Mouse (Mus musculus) spleen, postnatal 0 days (tissue): ENCODE results near the gene Gm10668. TPM values are rescaled to one million over a fixed set of nuclear protein-coding genes. Genes with fewer than 3 reads are reported as not detected.

Experiments
- polyA plus RNA-seq: library from polyadenylated mRNA; unstranded; fragments of >200 nt; fragmentation: Nextera tagmentation; extraction: Ambion mirVana; gene quantifications from 2 replicates; pipeline ENCODE4 v1.2.1, GENCODE M21; 2015

Gene Gm10668
- not detected in 2 replicates for polyA plus RNA-seq

GRCm38 (mm10) chr7:20730524-20730923, at the start of gene Gm10668:
TSS of gene Gm10668 (minus strand) at chr7:20730624.

GRCm38 (mm10) chr7:20770885-20771284, 40.5 kb upstream of the Gm10668 start, which contains the start of gene Vmn1r112:
TSS of gene Vmn1r112 (plus strand) at chr7:20771185.

GRCm38 (mm10) chr7:20703116-20703515, 27.3 kb downstream of the Gm10668 start, which contains the start of gene Vmn1r111:
TSS of gene Vmn1r111 (minus strand) at chr7:20703216.

Other genes starting within 250 kb of the Gm10668 start
- not detected in 2 replicates for gene Vmn1r103, start 220.1 kb downstream of the Gm10668 start, polyA plus RNA-seq
- gene Vmn1r104, start 196.8 kb downstream of the Gm10668 start, polyA plus RNA-seq, result not detected in 2 replicates
- not detected in 2 replicates for gene Gm5726, start 184.9 kb downstream of the Gm10668 start, polyA plus RNA-seq
- not detected in 2 replicates for gene Gm4141, start 154.4 kb downstream of the Gm10668 start, polyA plus RNA-seq
- gene Gm4513, start 131.6 kb downstream of the Gm10668 start, polyA plus RNA-seq, result not detected in 2 replicates
- gene Vmn1r107, start 61.7 kb downstream of the Gm10668 start, polyA plus RNA-seq, result not detected in 2 replicates
- gene Vmn1r111, start 27.4 kb downstream of the Gm10668 start, polyA plus RNA-seq, result not detected in 2 replicates
- gene Vmn1r112, start 40.6 kb upstream of the Gm10668 start, polyA plus RNA-seq, result not detected in 2 replicates
- not detected in 2 replicates for gene Vmn1r113, start 56.7 kb upstream of the Gm10668 start, polyA plus RNA-seq
- gene Vmn1r114, start 81.6 kb upstream of the Gm10668 start, polyA plus RNA-seq, result not detected in 2 replicates
- gene Vmn1r115, start 114.4 kb upstream of the Gm10668 start, polyA plus RNA-seq, result not detected in 2 replicates
- gene Vmn1r116, start 141.6 kb upstream of the Gm10668 start, polyA plus RNA-seq, result not detected in 2 replicates
- not detected in 2 replicates for gene Vmn1r117, start 153.5 kb upstream of the Gm10668 start, polyA plus RNA-seq
- not detected in 2 replicates for gene Vmn1r118, start 181.7 kb upstream of the Gm10668 start, polyA plus RNA-seq